Mouse (Mus musculus): ENCODE measurements at regions not wholly inside any gene's neighbourhood (a gene's known extent, or its start where the extent isn't known, plus 50 kb on each side); places are given as distances from the start of the nearest gene placed in this dataset.

- Histone ChIP-seq H3K27me3 (ENCODE audit: insufficient read depth, low read length) (peaks cover 18% of the 10 kb centered on the region), H3K36me3 (ENCODE audit: insufficient read depth, low read length) (no peaks in the 10 kb centered on the region), H3K4me3 (replicated peaks; ENCODE audit: low read length) (no peak overlapping the region), H3K9me3 (ENCODE audit: low read length) (no peaks in the 10 kb centered on the region), H3K4me1 (replicated peaks; ENCODE audit: low read depth, low read length) (peaks cover 14% of the 10 kb centered on the region)
- TF ChIP-seq CTCF (conservative IDR thresholded peaks at IDR 0.05; ENCODE audit: low read length) (no peak), NANOG (IDR thresholded peaks at IDR 0.05; ENCODE audit: borderline replicate concordance, low read length) (no peak), POU5F1 (IDR thresholded peaks at IDR 0.05; ENCODE audit: borderline replicate concordance, low read length) (no peak)
Observed at GRCm38 (mm10) chr8:30962207-30962606, 2466.3 kb upstream of the 5930422O12Rik start.

- TF ChIP-seq CTCF (conservative IDR thresholded peaks at IDR 0.05; ENCODE audit: low read length) (no peak), POU5F1 (IDR thresholded peaks at IDR 0.05; ENCODE audit: borderline replicate concordance, low read length) (no peak), NANOG (IDR thresholded peaks at IDR 0.05; ENCODE audit: borderline replicate concordance, low read length) (no peak)
- Histone ChIP-seq H3K9me3 (ENCODE audit: low read length) (no peaks in the 10 kb centered on the region), H3K27me3 (ENCODE audit: insufficient read depth, low read length) (no peaks in the 10 kb centered on the region), H3K4me1 (replicated peaks; ENCODE audit: low read depth, low read length) (no peaks in the 10 kb centered on the region), H3K36me3 (ENCODE audit: insufficient read depth, low read length) (no peaks in the 10 kb centered on the region), H3K4me3 (replicated peaks; ENCODE audit: low read length) (no peak overlapping the region)
Observed at GRCm38 (mm10) chr8:30982814-30983213, 2445.7 kb upstream of the 5930422O12Rik start.

- TF ChIP-seq POU5F1 (IDR thresholded peaks at IDR 0.05; ENCODE audit: borderline replicate concordance, low read length) = no peak
- TF ChIP-seq CTCF (conservative IDR thresholded peaks at IDR 0.05; ENCODE audit: low read length) = no peak
- no peak for TF ChIP-seq NANOG (IDR thresholded peaks at IDR 0.05; ENCODE audit: borderline replicate concordance, low read length)
- Histone ChIP-seq H3K27me3 (ENCODE audit: insufficient read depth, low read length) (no peaks in the 10 kb centered on the region), H3K4me1 (replicated peaks; ENCODE audit: low read depth, low read length) (no peaks in the 10 kb centered on the region), H3K9me3 (ENCODE audit: low read length) (no peaks in the 10 kb centered on the region), H3K4me3 (replicated peaks; ENCODE audit: low read length) (no peak overlapping the region), H3K36me3 (ENCODE audit: insufficient read depth, low read length) (no peaks in the 10 kb centered on the region)
Observed at GRCm38 (mm10) chr8:30988051-30988450, 2440.5 kb upstream of the 5930422O12Rik start.

GRCm38 (mm10) chr8:30998657-30999056 is 2429.9 kb upstream of the 5930422O12Rik start:
- H3K27me3 ChIP-seq (ENCODE audit: insufficient read depth, low read length) = no peaks in the 10 kb centered on the region
- no peaks in the 10 kb centered on the region for H3K36me3 ChIP-seq (ENCODE audit: insufficient read depth, low read length)
- H3K9me3 ChIP-seq (ENCODE audit: low read length) = no peaks in the 10 kb centered on the region
- TF ChIP-seq CTCF (conservative IDR thresholded peaks at IDR 0.05; ENCODE audit: low read length) (no peak), NANOG (IDR thresholded peaks at IDR 0.05; ENCODE audit: borderline replicate concordance, low read length) (no peak), POU5F1 (IDR thresholded peaks at IDR 0.05; ENCODE audit: borderline replicate concordance, low read length) (no peak)
- no peak overlapping the region for H3K4me3 ChIP-seq (replicated peaks; ENCODE audit: low read length)
- H3K4me1 ChIP-seq (replicated peaks; ENCODE audit: low read depth, low read length) = no peaks in the 10 kb centered on the region; the same call in none of the 2 replicates

GRCm38 (mm10) chr8:31000120-31000519 is 2428.4 kb upstream of the 5930422O12Rik start:
- Histone ChIP-seq H3K27me3 (ENCODE audit: insufficient read depth, low read length) (no peaks in the 10 kb centered on the region), H3K4me3 (replicated peaks; ENCODE audit: low read length) (no peak overlapping the region), H3K4me1 (replicated peaks; ENCODE audit: low read depth, low read length) (no peaks in the 10 kb centered on the region; the same call in none of the 2 replicates), H3K36me3 (ENCODE audit: insufficient read depth, low read length) (no peaks in the 10 kb centered on the region), H3K9me3 (ENCODE audit: low read length) (no peaks in the 10 kb centered on the region)
- TF ChIP-seq POU5F1 (IDR thresholded peaks at IDR 0.05; ENCODE audit: borderline replicate concordance, low read length) = no peak
- no peak for TF ChIP-seq CTCF (conservative IDR thresholded peaks at IDR 0.05; ENCODE audit: low read length)
- TF ChIP-seq NANOG (IDR thresholded peaks at IDR 0.05; ENCODE audit: borderline replicate concordance, low read length) = no peak

- Histone ChIP-seq H3K9me3 (ENCODE audit: low read length) (no peaks in the 10 kb centered on the region), H3K4me3 (replicated peaks; ENCODE audit: low read length) (no peak overlapping the region), H3K27me3 (ENCODE audit: insufficient read depth, low read length) (no peaks in the 10 kb centered on the region), H3K36me3 (ENCODE audit: insufficient read depth, low read length) (no peaks in the 10 kb centered on the region), H3K4me1 (replicated peaks; ENCODE audit: low read depth, low read length) (no peaks in the 10 kb centered on the region; the same call in none of the 2 replicates)
- TF ChIP-seq POU5F1 (IDR thresholded peaks at IDR 0.05; ENCODE audit: borderline replicate concordance, low read length) = no peak
- TF ChIP-seq NANOG (IDR thresholded peaks at IDR 0.05; ENCODE audit: borderline replicate concordance, low read length) = no peak
- TF ChIP-seq CTCF (conservative IDR thresholded peaks at IDR 0.05; ENCODE audit: low read length) = no peak
Observed at GRCm38 (mm10) chr8:31001980-31002730, 2426.4 kb upstream of the 5930422O12Rik start.

- Histone ChIP-seq H3K4me3 (replicated peaks; ENCODE audit: low read length) (no peak overlapping the region), H3K36me3 (ENCODE audit: insufficient read depth, low read length) (no peaks in the 10 kb centered on the region), H3K27me3 (ENCODE audit: insufficient read depth, low read length) (no peaks in the 10 kb centered on the region), H3K9me3 (ENCODE audit: low read length) (no peaks in the 10 kb centered on the region), H3K4me1 (replicated peaks; ENCODE audit: low read depth, low read length) (peaks cover 24% of the 10 kb centered on the region)
- no peak for TF ChIP-seq NANOG (IDR thresholded peaks at IDR 0.05; ENCODE audit: borderline replicate concordance, low read length)
- TF ChIP-seq CTCF (conservative IDR thresholded peaks at IDR 0.05; ENCODE audit: low read length) = no peak
- no peak for TF ChIP-seq POU5F1 (IDR thresholded peaks at IDR 0.05; ENCODE audit: borderline replicate concordance, low read length)
Observed at GRCm38 (mm10) chr8:31008309-31008708, 2420.2 kb upstream of the 5930422O12Rik start.

GRCm38 (mm10) chr8:31012068-31012467 is 2416.4 kb upstream of the 5930422O12Rik start:
- Histone ChIP-seq H3K4me1 (replicated peaks; ENCODE audit: low read depth, low read length) (peaks cover 24% of the 10 kb centered on the region), H3K27me3 (ENCODE audit: insufficient read depth, low read length) (no peaks in the 10 kb centered on the region), H3K9me3 (ENCODE audit: low read length) (0 out of 2 replicates have a peak, but pooled peaks cover under 1% of the 10 kb centered on the region), H3K4me3 (replicated peaks; ENCODE audit: low read length) (no peak overlapping the region), H3K36me3 (ENCODE audit: insufficient read depth, low read length) (no peaks in the 10 kb centered on the region)
- no peak for TF ChIP-seq NANOG (IDR thresholded peaks at IDR 0.05; ENCODE audit: borderline replicate concordance, low read length)
- TF ChIP-seq CTCF (conservative IDR thresholded peaks at IDR 0.05; ENCODE audit: low read length) = no peak
- no peak for TF ChIP-seq POU5F1 (IDR thresholded peaks at IDR 0.05; ENCODE audit: borderline replicate concordance, low read length)

Data from E14TG2a.4 (cell line).